Mouse (Mus musculus): ENCODE data around the gene Ppcdc. TPM values are rescaled to one million over a fixed set of nuclear protein-coding genes. Genes with fewer than 3 reads are reported as not detected.

Gene Ppcdc
- total and polyA plus RNA-seq, 2 experiments from 2014 or later = 14.0 to 14.3 TPM

DNA sequence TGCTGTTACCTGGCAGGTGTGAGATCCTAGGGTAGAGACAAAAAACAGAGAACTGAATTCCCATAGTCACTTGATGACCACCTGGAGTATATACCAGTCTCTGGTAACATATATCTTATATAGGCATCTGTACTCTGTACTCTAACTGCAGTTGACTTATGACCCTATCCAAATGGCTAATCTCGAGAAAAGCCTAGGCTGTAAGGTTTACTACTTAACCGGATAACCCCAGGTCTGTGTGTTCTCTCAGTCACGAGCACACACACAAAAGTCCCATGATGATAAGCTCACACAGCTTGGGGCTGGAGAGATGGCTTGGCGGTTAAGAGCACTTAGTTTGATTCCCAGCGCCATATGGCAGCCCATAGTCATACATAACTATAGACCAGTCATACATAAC is 33.5 kb downstream of the Ppcdc start:
- Histone ChIP-seq H3K27ac (ENCODE audit: low read depth) (no peak overlapping the region), H3K4me2 (ENCODE audit: low read depth, low read length) (no peak overlapping the region), H3K36me3 (replicated peaks; ENCODE audit: control insufficient read depth, insufficient read depth, low read length) (no peaks in the 10 kb centered on the region), H3K4me1 (ENCODE audit: control insufficient read depth, insufficient read depth) (peaks cover 13% of the 10 kb centered on the region; the same call in 1 of the 2 replicates), H3K9me3 (replicated peaks; ENCODE audit: control insufficient read depth, low read length) (no peaks in the 10 kb centered on the region), H3K27me3 (ENCODE audit: control insufficient read depth, insufficient read depth, low read length) (no peaks in the 10 kb centered on the region), H3K9ac (replicated peaks; ENCODE audit: low read depth, low read length) (no peak overlapping the region), H3K4me3 (ENCODE audit: low read depth, low read length) (no peak overlapping the region)
- DNase-seq (ENCODE audit: low spot score) (no peak), ATAC-seq (ENCODE audit: insufficient read depth, low read depth) (no peak)
- WGBS = 92% methylated on average over 5 of the region's 5 CpGs
- TF ChIP-seq EP300 (IDR thresholded peaks at IDR 0.05; ENCODE audit: low read depth) (no peak), CTCF (IDR thresholded peaks at IDR 0.05; ENCODE audit: low read depth) (no peak)

DNA sequence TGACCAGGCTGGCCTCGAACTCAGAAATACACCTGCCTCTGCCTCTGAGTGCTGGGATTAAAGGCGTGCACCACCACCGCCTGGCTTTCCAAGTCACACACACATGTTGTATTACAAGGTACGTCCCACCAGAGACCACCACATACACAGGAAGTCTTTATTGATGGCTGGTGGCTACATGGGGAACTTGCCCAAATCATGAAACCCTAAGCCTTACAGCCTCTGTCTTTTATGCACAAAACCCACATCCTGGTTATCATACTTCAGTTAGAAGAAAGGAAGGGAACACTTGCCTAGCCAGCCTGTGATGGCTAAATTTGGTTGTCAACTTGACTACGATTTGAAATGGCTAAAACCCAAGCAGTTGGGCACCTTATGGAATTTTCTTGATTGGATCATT is 35.9 kb downstream of the Ppcdc start:
- peaks cover 13% of the 10 kb centered on the region; the same call in 1 of the 2 replicates for H3K4me1 ChIP-seq (ENCODE audit: control insufficient read depth, insufficient read depth)
- no peak overlapping the region for H3K27ac ChIP-seq (ENCODE audit: low read depth)
- H3K27me3 ChIP-seq (ENCODE audit: control insufficient read depth, insufficient read depth, low read length) = no peaks in the 10 kb centered on the region
- DNase-seq (ENCODE audit: low spot score) = no peak
- no peak for TF ChIP-seq CTCF (IDR thresholded peaks at IDR 0.05; ENCODE audit: low read depth)
- TF ChIP-seq EP300 (IDR thresholded peaks at IDR 0.05; ENCODE audit: low read depth) = no peak
- no peaks in the 10 kb centered on the region for H3K36me3 ChIP-seq (replicated peaks; ENCODE audit: control insufficient read depth, insufficient read depth, low read length)
- peaks cover 14% of the 10 kb centered on the region; the same call in 1 of the 2 replicates for H3K9me3 ChIP-seq (replicated peaks; ENCODE audit: control insufficient read depth, low read length)
- ATAC-seq (ENCODE audit: insufficient read depth, low read depth) = no peak
- H3K4me3 ChIP-seq (ENCODE audit: low read depth, low read length) = no peak overlapping the region
- WGBS = 82% methylated on average over 5 of the region's 5 CpGs
- no peak overlapping the region for H3K4me2 ChIP-seq (ENCODE audit: low read depth, low read length)
- H3K9ac ChIP-seq (replicated peaks; ENCODE audit: low read depth, low read length) = no peak overlapping the region

DNA sequence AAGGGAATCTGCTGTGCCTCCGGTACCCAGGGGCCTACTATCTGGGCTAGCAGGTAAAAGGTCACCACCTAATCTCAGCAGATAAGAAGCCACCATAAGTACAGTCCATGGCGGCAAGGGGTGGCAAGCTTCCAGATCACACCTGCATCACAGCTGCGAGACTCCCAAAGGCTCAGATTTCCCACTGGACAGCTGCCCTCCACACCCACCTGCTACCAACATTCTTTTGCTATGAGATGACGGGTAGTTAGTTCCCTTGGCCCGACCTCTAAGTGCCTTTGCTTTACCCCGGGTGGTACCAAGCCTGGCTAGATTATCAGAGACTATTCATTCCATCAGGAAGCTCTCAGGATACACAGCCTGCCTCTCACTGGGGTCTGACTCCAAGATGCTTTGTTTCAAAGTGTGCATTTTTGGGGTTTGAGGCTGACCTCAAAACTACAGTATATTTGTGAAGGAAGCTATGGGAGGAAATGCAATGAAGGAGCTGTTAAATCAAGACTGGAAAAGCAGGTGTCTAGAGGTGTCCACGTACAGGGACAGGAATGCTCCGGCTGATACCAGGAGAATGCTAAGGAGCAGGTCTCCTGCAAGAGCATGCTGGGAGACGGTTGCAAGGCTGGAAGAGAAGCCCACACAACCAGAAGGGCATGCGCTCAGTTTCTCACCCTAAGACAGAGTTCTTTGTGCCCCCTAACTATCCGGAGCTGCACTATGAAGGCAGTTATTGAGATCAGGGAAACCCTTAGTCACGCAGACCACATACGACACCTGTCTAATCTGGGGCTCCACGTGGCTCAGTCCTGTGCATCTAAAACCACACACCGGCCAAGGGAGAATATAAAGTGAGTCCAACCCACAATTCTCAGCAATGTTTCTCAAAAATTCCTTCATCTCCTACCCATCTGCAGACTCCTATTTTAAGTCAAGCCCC is 37.3 kb downstream of the Ppcdc start:
- Histone ChIP-seq H3K27me3 (ENCODE audit: control insufficient read depth, insufficient read depth, low read length) (no peaks in the 10 kb centered on the region), H3K4me1 (ENCODE audit: control insufficient read depth, insufficient read depth) (peaks cover 12% of the 10 kb centered on the region; the same call in 1 of the 2 replicates), H3K9ac (replicated peaks; ENCODE audit: low read depth, low read length) (no peak overlapping the region), H3K4me2 (ENCODE audit: low read depth, low read length) (no peak overlapping the region), H3K4me3 (ENCODE audit: low read depth, low read length) (no peak overlapping the region), H3K36me3 (replicated peaks; ENCODE audit: control insufficient read depth, insufficient read depth, low read length) (no peaks in the 10 kb centered on the region), H3K27ac (ENCODE audit: low read depth) (0 out of 2 replicates have a peak overlapping the region, but pooled peaks have one; percentile 39), H3K9me3 (replicated peaks; ENCODE audit: control insufficient read depth, low read length) (peaks cover 20% of the 10 kb centered on the region)
- TF ChIP-seq CTCF (IDR thresholded peaks at IDR 0.05; ENCODE audit: low read depth) = no peak
- TF ChIP-seq EP300 (IDR thresholded peaks at IDR 0.05; ENCODE audit: low read depth) = no peak
- ATAC-seq (ENCODE audit: insufficient read depth, low read depth) (peak; percentile 77), DNase-seq (ENCODE audit: low spot score) (no peak)
- 51% methylated on average over 15 of the region's 15 CpGs for WGBS

DNA sequence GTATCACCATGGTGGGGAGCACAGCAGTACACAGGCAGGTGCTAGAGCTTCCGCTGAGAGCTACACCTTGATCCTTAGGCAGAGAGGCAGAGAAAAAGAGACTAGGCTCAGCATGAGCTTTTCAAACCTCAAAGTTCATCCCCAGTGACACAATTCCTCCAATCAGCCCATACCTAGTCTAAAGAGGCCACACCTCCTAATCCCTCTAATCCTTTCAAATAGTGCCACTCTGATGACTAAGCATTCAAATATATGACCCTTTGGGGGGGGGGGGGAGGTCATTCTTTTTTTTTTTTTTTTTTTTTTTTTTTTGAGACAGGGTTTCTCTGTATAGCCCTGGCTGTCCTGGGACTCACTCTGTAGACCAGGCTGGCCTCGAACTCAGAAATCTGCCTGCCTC is 41.2 kb downstream of the Ppcdc start:
- no peaks in the 10 kb centered on the region for H3K36me3 ChIP-seq (replicated peaks; ENCODE audit: control insufficient read depth, insufficient read depth, low read length)
- no peak overlapping the region for H3K27ac ChIP-seq (ENCODE audit: low read depth)
- H3K4me1 ChIP-seq (ENCODE audit: control insufficient read depth, insufficient read depth) = peaks cover 7% of the 10 kb centered on the region; the same call in 1 of the 2 replicates
- no peak overlapping the region for H3K9ac ChIP-seq (replicated peaks; ENCODE audit: low read depth, low read length)
- WGBS = 97% methylated on average over 2 of the region's 2 CpGs
- no peak overlapping the region for H3K4me3 ChIP-seq (ENCODE audit: low read depth, low read length)
- ATAC-seq (ENCODE audit: insufficient read depth, low read depth) = no peak
- no peaks in the 10 kb centered on the region for H3K27me3 ChIP-seq (ENCODE audit: control insufficient read depth, insufficient read depth, low read length)
- TF ChIP-seq CTCF (IDR thresholded peaks at IDR 0.05; ENCODE audit: low read depth) (no peak), EP300 (IDR thresholded peaks at IDR 0.05; ENCODE audit: low read depth) (no peak)
- H3K9me3 ChIP-seq (replicated peaks; ENCODE audit: control insufficient read depth, low read length) = peaks cover 20% of the 10 kb centered on the region
- DNase-seq (ENCODE audit: low spot score) = no peak
- no peak overlapping the region for H3K4me2 ChIP-seq (ENCODE audit: low read depth, low read length)

DNA sequence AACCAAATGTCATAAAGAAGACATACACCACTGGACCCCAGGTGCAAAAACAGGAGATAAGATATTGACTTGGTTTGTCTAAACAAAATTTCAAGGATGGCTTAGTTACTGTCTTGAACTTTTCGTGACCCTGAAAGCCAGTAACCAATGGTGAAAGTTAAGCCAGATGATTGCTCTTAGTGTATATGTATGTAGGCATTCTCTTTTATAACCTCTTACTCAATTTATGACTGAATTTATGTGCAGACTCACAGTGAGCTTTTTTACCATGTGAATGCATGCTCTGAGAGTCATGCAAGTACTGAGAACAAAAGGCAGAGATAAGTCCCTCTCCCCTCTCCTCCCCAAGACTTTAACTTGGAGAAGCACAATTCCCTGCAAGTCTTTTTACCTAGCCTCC is 47.0 kb downstream of the Ppcdc start:
- no peak for DNase-seq (ENCODE audit: low spot score)
- 60% methylated on average over 1 of the region's 1 CpGs for WGBS
- TF ChIP-seq CTCF (IDR thresholded peaks at IDR 0.05; ENCODE audit: low read depth) = no peak
- no peak for TF ChIP-seq EP300 (IDR thresholded peaks at IDR 0.05; ENCODE audit: low read depth)
- Histone ChIP-seq H3K4me2 (ENCODE audit: low read depth, low read length) (no peak overlapping the region), H3K9ac (replicated peaks; ENCODE audit: low read depth, low read length) (no peak overlapping the region), H3K27ac (ENCODE audit: low read depth) (no peak overlapping the region), H3K36me3 (replicated peaks; ENCODE audit: control insufficient read depth, insufficient read depth, low read length) (no peaks in the 10 kb centered on the region), H3K4me1 (ENCODE audit: control insufficient read depth, insufficient read depth) (no peaks in the 10 kb centered on the region), H3K4me3 (ENCODE audit: low read depth, low read length) (no peak overlapping the region), H3K9me3 (replicated peaks; ENCODE audit: control insufficient read depth, low read length) (0 out of 2 replicates have a peak, but pooled peaks cover 4% of the 10 kb centered on the region), H3K27me3 (ENCODE audit: control insufficient read depth, insufficient read depth, low read length) (no peaks in the 10 kb centered on the region)
- no peak for ATAC-seq (ENCODE audit: insufficient read depth, low read depth)
